8 mouse cellular contexts compared by ENCODE assay signal in the genomic region with DNA sequence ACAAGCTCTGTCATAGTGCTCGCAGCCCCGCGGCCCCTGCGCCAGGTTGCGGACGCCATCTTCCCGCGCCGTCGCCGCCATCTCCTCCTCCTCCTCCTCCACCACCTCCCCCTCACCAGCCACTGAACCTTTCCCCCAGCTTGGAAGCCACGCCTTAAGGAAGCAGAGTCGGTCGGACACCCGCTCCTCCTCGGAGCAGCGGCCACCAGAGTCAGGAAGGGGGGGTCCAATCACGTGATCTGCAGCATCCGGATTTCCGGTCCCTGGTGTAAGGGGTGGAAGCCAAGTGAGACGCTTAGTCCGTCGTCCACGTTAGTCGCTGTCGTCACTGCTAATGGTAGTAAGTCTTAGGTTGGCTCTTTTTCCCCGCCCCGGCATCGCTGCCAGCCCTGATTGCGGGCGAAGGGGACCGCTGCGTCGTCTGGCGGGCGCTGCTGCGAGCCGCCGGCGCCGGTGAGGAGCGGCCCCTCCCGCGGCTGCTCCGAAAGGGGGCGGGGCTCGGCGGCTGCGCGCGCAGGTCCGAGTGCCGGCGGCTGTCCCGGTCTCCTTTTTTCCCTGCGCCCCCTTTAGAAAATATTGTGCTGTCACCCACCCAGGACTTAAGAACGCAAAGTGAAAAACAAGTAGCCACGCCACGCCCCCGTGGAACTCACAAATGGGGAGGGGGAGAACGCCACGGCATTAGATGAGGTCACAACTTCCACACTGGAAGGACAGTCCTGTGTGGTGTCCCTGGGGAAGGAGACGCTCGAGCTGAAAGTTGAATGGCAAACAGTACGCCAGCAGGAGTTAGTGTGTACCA. TPM values are rescaled to one million over a fixed set of nuclear protein-coding genes. Genes with fewer than 3 reads are reported as not detected.
DNase-seq lines count a peak whose midpoint lies in the region; ATAC-seq lines count a peak whose summit lies in the region.

A gene (minus strand): TSS at position 430 of the 802 bp plus-strand sequence.

- H3K27ac ChIP-seq in hindbrain, embryonic 16.5 days (ENCODE audit: low read depth, low read length): peak within 1 kb of the TSS; percentile 99
- H3K27ac ChIP-seq in macrophage: peak within 1 kb of the TSS; percentile 98

- H3K9ac ChIP-seq in hindbrain, embryonic 16.5 days (ENCODE audit: low read depth, low read length): peak within 1 kb of the TSS; percentile 84

- H3K27me3 ChIP-seq in hindbrain, embryonic 16.5 days (replicated peaks; ENCODE audit: control insufficient read depth, insufficient read depth, low read length): no peaks in the 10 kb centered on the region

- ATAC-seq in hindbrain, embryonic 16.5 days: peak; percentile 98

- no peaks in the 10 kb centered on the region for H3K9me3 ChIP-seq in hindbrain, embryonic 16.5 days (ENCODE audit: control insufficient read depth, low read length)

- H3K4me2 ChIP-seq in hindbrain, embryonic 16.5 days (ENCODE audit: low read length): peak within 1 kb of the TSS; percentile 75

- WGBS in hindbrain, embryonic 16.5 days: under 1% methylated on average over 62 of the region's 65 CpGs
- WGBS in macrophage (ENCODE audit: missing documents): 2% methylated on average over 54 of the region's 65 CpGs

- DNase-seq in WW6 (ENCODE audit: low read depth, low spot score): peak; percentile 83
- DNase-seq in cerebellum, postnatal 4 days (ENCODE audit: low spot score in 2 of 2): peak; percentile 75 to 93
- peak; percentile 97 for DNase-seq in gastrocnemius, adult 18-20 months (ENCODE audit: low spot score)
- peak; percentile 89 to 91 for DNase-seq in left cerebral cortex, adult 18-20 months (ENCODE audit: low spot score in 2 of 2)
- peak; percentile 95 for DNase-seq in right cerebral cortex, adult 18-20 months
- DNase-seq in urinary bladder, postnatal 10 days (ENCODE audit: low spot score): peak; percentile 71

- H3K4me3 ChIP-seq in hindbrain, embryonic 16.5 days (ENCODE audit: low read length): peak within 1 kb of the TSS; percentile 81
- peak within 1 kb of the TSS; percentile 65 for H3K4me3 ChIP-seq in macrophage (ENCODE audit: inconsistent target)

- H3K36me3 ChIP-seq in hindbrain, embryonic 16.5 days (ENCODE audit: control insufficient read depth, insufficient read depth, low read length): no peaks in the 10 kb centered on the region
- H3K36me3 ChIP-seq in macrophage (ENCODE audit: inconsistent target): no peaks in the 10 kb centered on the region; the same call in 1 of the 2 replicates

- peaks cover 40% of the 10 kb centered on the region for H3K79me2 ChIP-seq in macrophage (ENCODE audit: inconsistent target)

- H3K4me1 ChIP-seq in hindbrain, embryonic 16.5 days (ENCODE audit: control insufficient read depth, insufficient read depth, low read depth, low read length): peaks cover 22% of the 10 kb centered on the region

RNA-seq across cellular contexts. Expression of the gene that starts here (rescaled TPM):
- 10 to 100 TPM; 23.0 to 28.6 TPM for total RNA-seq in gastrocnemius, adult 18-20 months (2021)
- polyA plus RNA-seq in hindbrain, embryonic 16.5 days (2015; fragmentation: Nextera tagmentation; extraction: Ambion mirVana): 77.9 and 78.5 TPM in 2 replicates
- 10 to 100 TPM; 39.9 to 41.1 TPM for total RNA-seq in left cerebral cortex, adult 18-20 months (2021)
- total RNA-seq in macrophage (2018; cell fraction: chromatin; rRNA removed): 100 to 1,000 TPM in 4 of 26 experiments, 10 to 100 TPM in 22; 20.6 to 128 (median 84.2) TPM
- 10 to 100 TPM; 17.0 to 41.2 (median 25.5) TPM for total RNA-seq in macrophage (2018; cell fraction: cytosol; rRNA removed)
- total RNA-seq in macrophage (2018; cell fraction: nucleus; rRNA removed): 100 to 1,000 TPM in 2 of 26 experiments, 10 to 100 TPM in 24; 21.8 to 115 (median 62.4) TPM
- 30.9 to 38.2 TPM (median 33.5 TPM) in 3 replicates for polyA plus RNA-seq in macrophage (2018)

Comparison
In these comparisons a context has a peak if more than half of its experiments do, and no peak if none do; other contexts are left out.
1. Peak in every context shown above with its lines: DNase-seq, ATAC-seq, H3K4me3 ChIP-seq and H3K27ac ChIP-seq.